Mouse (Mus musculus) T-helper 1 cell (primary cell): ENCODE measurements at regions not wholly inside any gene's neighbourhood (a gene's known extent, or its start where the extent isn't known, plus 50 kb on each side); places are given as distances from the start of the nearest gene placed in this dataset.
"Not testable (repeated sequence)": the region's sequence is repeated elsewhere in the genome, so short reads cannot be mapped to it uniquely, and the experiment has no call there.

Source experiments
- in situ Hi-C: fragments of 300-600 bp; cut with MboI, MseI; formaldehyde crosslinking; loops from one replicate; pipeline ENCODE4 v1.15.1; 2025; ENCODE audit warnings: high pct_unique_total_duplicates

GRCm38 (mm10) chr13:50092537-50092936, 157.6 kb downstream of the Gm906 start:
- in situ Hi-C loops, result loop anchor here (5.0 to 10.0 kb wide), 2 partner anchors 150 to 612 kb away; no protein-coding TSS in a partner anchor

DNA sequence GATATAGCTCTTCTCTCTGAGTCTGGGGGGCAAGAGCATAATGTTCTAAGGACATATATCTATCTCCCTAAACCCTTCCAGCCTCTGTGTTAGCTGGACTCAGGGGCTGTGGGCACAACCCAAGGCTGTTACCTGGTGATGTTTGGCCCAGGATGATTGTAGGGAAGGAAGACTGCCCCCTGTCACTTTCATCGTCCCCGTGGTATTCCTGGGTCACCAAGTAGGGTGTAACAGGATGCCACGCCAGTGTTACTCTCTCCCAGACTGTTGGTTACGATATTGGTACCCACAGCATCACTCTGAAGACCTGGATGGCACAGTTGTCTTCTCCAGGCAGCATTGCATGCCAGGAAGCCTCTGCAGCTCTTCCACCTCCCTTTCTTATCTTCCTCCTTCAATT, 185.3 kb downstream of the Gm906 start:
- in situ Hi-C loops, result loop anchor here (5.0 kb wide), 1 partner anchor 682 kb away; no protein-coding TSS in a partner anchor

- in situ Hi-C loops, result not testable (repeated sequence)
These were observed 185.7 kb downstream of the Gm906 start for GRCm38 (mm10) chr13:50064365-50064764.

GRCm38 (mm10) chr13:50059676-50060075, 190.4 kb downstream of the Gm906 start:
- in situ Hi-C loops, result not testable (repeated sequence)

GRCm38 (mm10) chr13:50059054-50059453, 191.1 kb downstream of the Gm906 start:
- in situ Hi-C loops, result not testable (repeated sequence)

GRCm38 (mm10) chr13:50051746-50052145, 198.4 kb downstream of the Gm906 start:
- in situ Hi-C loops, result not testable (repeated sequence)

DNA sequence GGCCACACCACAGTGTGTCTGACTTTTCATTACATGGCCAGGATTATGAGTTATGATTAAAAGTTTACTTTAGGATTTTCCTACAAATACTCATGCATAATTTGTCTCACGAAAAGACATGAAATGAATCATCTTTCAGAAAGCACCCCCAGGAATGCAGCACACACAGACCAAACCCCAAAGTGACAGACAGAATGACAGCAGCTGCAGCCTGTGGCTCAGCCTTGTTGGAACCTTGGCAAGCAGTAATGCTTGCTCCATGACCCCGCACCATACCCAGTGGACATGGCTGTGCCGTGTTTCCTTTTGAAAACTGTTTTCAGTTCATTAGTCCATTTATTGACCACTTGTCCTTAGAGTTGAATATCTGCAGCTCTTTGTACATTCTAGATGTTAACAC, 199.0 kb downstream of the Gm906 start:
- in situ Hi-C loops, result not testable (repeated sequence)

DNA sequence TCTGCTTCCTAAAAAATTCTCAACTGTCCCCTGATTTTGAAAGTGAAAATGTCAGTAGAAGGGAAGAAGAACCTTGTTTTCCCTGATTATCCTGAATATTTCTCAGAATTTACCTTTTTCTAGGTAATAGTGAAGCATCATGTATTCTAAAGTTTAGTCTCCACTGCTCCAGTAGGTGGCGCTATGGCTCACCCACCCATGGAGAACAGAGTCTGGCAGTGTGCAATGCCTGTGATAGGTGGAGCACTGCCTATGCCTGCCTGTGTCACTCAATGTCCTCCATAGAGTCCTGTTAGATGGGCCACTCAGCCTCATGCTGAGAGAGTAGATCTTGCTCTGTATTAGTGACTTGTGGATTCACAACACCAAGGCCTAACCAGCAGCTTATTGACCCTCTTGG, 218.4 kb downstream of the Gm906 start:
- in situ Hi-C loops, result loop anchor here (5.0 kb wide), 1 partner anchor 296 kb away; no protein-coding TSS in a partner anchor

DNA sequence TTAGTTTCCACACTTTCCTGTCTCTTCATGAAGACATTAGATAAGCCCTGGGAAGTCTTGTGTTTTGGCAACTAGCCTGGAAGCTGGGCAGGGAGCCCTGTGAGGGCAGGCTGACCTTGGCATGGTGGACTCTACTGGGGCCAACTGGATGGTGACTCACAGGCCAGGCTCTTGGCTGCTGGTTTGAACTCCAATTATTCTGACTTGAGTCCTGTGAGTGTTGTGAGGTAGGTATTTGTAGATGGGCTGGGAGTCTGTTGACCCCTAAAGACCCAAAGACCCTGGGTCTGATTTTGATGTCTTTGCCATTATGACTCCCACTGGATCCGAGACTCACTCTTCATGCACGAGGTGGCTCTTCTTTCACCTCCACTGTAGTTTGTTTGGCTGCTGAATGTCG, 208.9 kb upstream of the Gm30302 start:
- in situ Hi-C loops, result not testable (repeated sequence)

DNA sequence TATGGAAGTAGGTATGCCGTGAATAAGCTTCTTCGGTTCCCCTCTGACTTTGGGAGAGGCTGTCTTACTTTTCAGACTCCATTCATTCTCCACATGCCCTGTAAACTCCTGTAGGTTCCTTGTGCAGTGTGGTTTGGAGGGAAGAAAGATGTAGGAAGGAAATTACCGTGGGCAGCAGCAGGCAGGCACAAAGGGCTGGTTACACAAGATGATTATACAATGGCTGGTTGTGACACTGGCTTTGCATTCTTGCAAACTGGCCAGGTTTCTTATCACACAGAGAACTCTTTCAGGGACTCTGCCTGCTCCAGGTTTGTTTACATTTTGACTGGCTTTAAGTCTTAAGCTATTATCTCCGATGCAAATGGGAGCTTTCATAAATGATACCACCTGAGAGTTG, 167.3 kb upstream of the Gm30302 start:
- in situ Hi-C loops, result not testable (repeated sequence)

GRCm38 (mm10) chr13:49957993-49958681, 159.3 kb upstream of the Gm30302 start:
- in situ Hi-C loops, result loop anchor here (5.0 kb wide), 1 partner anchor 874 kb away; no protein-coding TSS in a partner anchor

- in situ Hi-C loops, result no loop called here
These were observed 117.0 kb upstream of the Gm30302 start for GRCm38 (mm10) chr13:49915781-49916180.
